Mouse (Mus musculus): ENCODE measurements around the gene Cenpm. TPM values are rescaled to one million over a fixed set of nuclear protein-coding genes. Genes with fewer than 3 reads are reported as not detected.
A peak's percentile ranks its signal among the peaks of the same experiment; 100 is the strongest.

Cenpm gene
- polyA plus RNA-seq, 2 experiments = 39.4 to 57.7 TPM

GRCm38 (mm10) chr15:82210801-82211200 is 33.7 kb downstream of the Cenpm start:
- Histone ChIP-seq H3K27me3 (ENCODE audit: control insufficient read depth, insufficient read depth, low read length) (peaks cover 96% of the 10 kb centered on the region), H3K4me1 (ENCODE audit: control insufficient read depth, insufficient read depth, low read length) (peaks cover 20% of the 10 kb centered on the region; the same call in 1 of the 2 replicates), H3K9ac (ENCODE audit: low read depth, low read length, severe bottlenecking) (no peak overlapping the region), H3K27ac (replicated peaks; ENCODE audit: low read depth, low read length) (no peak overlapping the region), H3K4me3 (replicated peaks; ENCODE audit: low read length) (no peak overlapping the region), H3K36me3 (ENCODE audit: control insufficient read depth, insufficient read depth, low read length) (peaks cover 6% of the 10 kb centered on the region), H3K9me3 (ENCODE audit: control insufficient read depth, low read length) (no peaks in the 10 kb centered on the region), H3K4me2 (replicated peaks; ENCODE audit: low read depth, low read length, severe bottlenecking) (no peak overlapping the region)
- no peak for ATAC-seq (ENCODE audit: low FRiP score, low read depth)
- no peak for DNase-seq (ENCODE audit: low spot score)
- no peak for TF ChIP-seq POLR2A (IDR thresholded peaks at IDR 0.05; ENCODE audit: borderline replicate concordance, extremely low read depth, insufficient read depth, insufficient read length)
- 33% methylated on average over 1 of the region's 1 CpGs for WGBS

GRCm38 (mm10) chr15:82209295-82210050 is 35.1 kb downstream of the Cenpm start:
- ATAC-seq (ENCODE audit: low FRiP score, low read depth) (no peak), DNase-seq (ENCODE audit: low spot score) (no peak)
- H3K4me2 ChIP-seq (replicated peaks; ENCODE audit: low read depth, low read length, severe bottlenecking) = no peak overlapping the region
- H3K27ac ChIP-seq (replicated peaks; ENCODE audit: low read depth, low read length) = no peak overlapping the region
- 79% methylated on average over 13 of the region's 13 CpGs for WGBS
- H3K4me3 ChIP-seq (replicated peaks; ENCODE audit: low read length) = no peak overlapping the region
- H3K9me3 ChIP-seq (ENCODE audit: control insufficient read depth, low read length) = no peaks in the 10 kb centered on the region
- peaks cover 90% of the 10 kb centered on the region for H3K27me3 ChIP-seq (ENCODE audit: control insufficient read depth, insufficient read depth, low read length)
- H3K36me3 ChIP-seq (ENCODE audit: control insufficient read depth, insufficient read depth, low read length) = peaks cover 19% of the 10 kb centered on the region
- TF ChIP-seq POLR2A (IDR thresholded peaks at IDR 0.05; ENCODE audit: borderline replicate concordance, extremely low read depth, insufficient read depth, insufficient read length) = no peak
- H3K4me1 ChIP-seq (ENCODE audit: control insufficient read depth, insufficient read depth, low read length) = peaks cover 20% of the 10 kb centered on the region; the same call in 1 of the 2 replicates
- H3K9ac ChIP-seq (ENCODE audit: low read depth, low read length, severe bottlenecking) = no peak overlapping the region

GRCm38 (mm10) chr15:82208307-82208706 is 36.2 kb downstream of the Cenpm start:
- WGBS = 79% methylated on average over 8 of the region's 8 CpGs
- Histone ChIP-seq H3K27me3 (ENCODE audit: control insufficient read depth, insufficient read depth, low read length) (peaks cover 82% of the 10 kb centered on the region), H3K9ac (ENCODE audit: low read depth, low read length, severe bottlenecking) (no peak overlapping the region), H3K4me2 (replicated peaks; ENCODE audit: low read depth, low read length, severe bottlenecking) (no peak overlapping the region), H3K4me3 (replicated peaks; ENCODE audit: low read length) (no peak overlapping the region), H3K27ac (replicated peaks; ENCODE audit: low read depth, low read length) (no peak overlapping the region), H3K36me3 (ENCODE audit: control insufficient read depth, insufficient read depth, low read length) (peaks cover 31% of the 10 kb centered on the region), H3K4me1 (ENCODE audit: control insufficient read depth, insufficient read depth, low read length) (peaks cover 20% of the 10 kb centered on the region; the same call in 1 of the 2 replicates), H3K9me3 (ENCODE audit: control insufficient read depth, low read length) (no peaks in the 10 kb centered on the region)
- TF ChIP-seq POLR2A (IDR thresholded peaks at IDR 0.05; ENCODE audit: borderline replicate concordance, extremely low read depth, insufficient read depth, insufficient read length) = no peak
- DNase-seq (ENCODE audit: low spot score) (no peak), ATAC-seq (ENCODE audit: low FRiP score, low read depth) (no peak)

GRCm38 (mm10) chr15:82207504-82208219 is 36.9 kb downstream of the Cenpm start:
- ATAC-seq (ENCODE audit: low FRiP score, low read depth) (no peak), DNase-seq (ENCODE audit: low spot score) (no peak)
- peak overlapping the region; percentile 5; the same call in 1 of the 2 replicates for H3K4me3 ChIP-seq (replicated peaks; ENCODE audit: low read length)
- H3K9me3 ChIP-seq (ENCODE audit: control insufficient read depth, low read length) = no peaks in the 10 kb centered on the region
- H3K9ac ChIP-seq (ENCODE audit: low read depth, low read length, severe bottlenecking) = 0 out of 2 replicates have a peak overlapping the region, but pooled peaks have one; percentile 21
- H3K4me1 ChIP-seq (ENCODE audit: control insufficient read depth, insufficient read depth, low read length) = peaks cover 20% of the 10 kb centered on the region; the same call in 1 of the 2 replicates
- H3K27ac ChIP-seq (replicated peaks; ENCODE audit: low read depth, low read length) = no peak overlapping the region
- 11% methylated on average over 30 of the region's 30 CpGs for WGBS
- TF ChIP-seq POLR2A (IDR thresholded peaks at IDR 0.05; ENCODE audit: borderline replicate concordance, extremely low read depth, insufficient read depth, insufficient read length) = no peak
- H3K4me2 ChIP-seq (replicated peaks; ENCODE audit: low read depth, low read length, severe bottlenecking) = no peak overlapping the region
- H3K36me3 ChIP-seq (ENCODE audit: control insufficient read depth, insufficient read depth, low read length) = peaks cover 37% of the 10 kb centered on the region
- peaks cover 75% of the 10 kb centered on the region for H3K27me3 ChIP-seq (ENCODE audit: control insufficient read depth, insufficient read depth, low read length)

GRCm38 (mm10) chr15:82207105-82207459 is 37.5 kb downstream of the Cenpm start:
- no peak for TF ChIP-seq POLR2A (IDR thresholded peaks at IDR 0.05; ENCODE audit: borderline replicate concordance, extremely low read depth, insufficient read depth, insufficient read length)
- Histone ChIP-seq H3K36me3 (ENCODE audit: control insufficient read depth, insufficient read depth, low read length) (peaks cover 43% of the 10 kb centered on the region), H3K4me2 (replicated peaks; ENCODE audit: low read depth, low read length, severe bottlenecking) (no peak overlapping the region)

More at GRCm38 (mm10) chr15:82207105-82207459, 37.5 kb downstream of the Cenpm start:
- Histone ChIP-seq H3K4me3 (replicated peaks; ENCODE audit: low read length) (peak overlapping the region; percentile 5; the same call in 1 of the 2 replicates), H3K4me1 (ENCODE audit: control insufficient read depth, insufficient read depth, low read length) (peaks cover 15% of the 10 kb centered on the region; the same call in 1 of the 2 replicates), H3K9ac (ENCODE audit: low read depth, low read length, severe bottlenecking) (0 out of 2 replicates have a peak overlapping the region, but pooled peaks have one; percentile 21), H3K9me3 (ENCODE audit: control insufficient read depth, low read length) (no peaks in the 10 kb centered on the region), H3K27me3 (ENCODE audit: control insufficient read depth, insufficient read depth, low read length) (peaks cover 69% of the 10 kb centered on the region), H3K27ac (replicated peaks; ENCODE audit: low read depth, low read length) (no peak overlapping the region)
- no peak for DNase-seq (ENCODE audit: low spot score)
- no peak for ATAC-seq (ENCODE audit: low FRiP score, low read depth)
- WGBS = 8% methylated on average over 34 of the region's 34 CpGs

All from limb, embryonic 14.5 days (tissue).